Mouse (Mus musculus) forebrain, embryonic 12.5 days (tissue): Measurements from ENCODE around the gene Rnf25. TPM values are rescaled to one million over a fixed set of nuclear protein-coding genes. Genes with fewer than 3 reads are reported as not detected.
A peak's percentile ranks its signal among the peaks of the same experiment; 100 is the strongest.

Experiments used
- ATAC-seq: fragments of 200-750 bp; cut with Nextera tagmentation; 2 replicates; pipeline ENCODE4 v1.8.0; 2017; ENCODE audit warnings: moderate TSS enrichment; ENCODE audit not compliant: low FRiP score
- H3K27ac ChIP-seq: fragments of 300-500 bp; sonication (generic); 2 replicates; pipeline ENCODE4 v1.5.1; 2016; ENCODE audit warnings: mild to moderate bottlenecking
- H3K27me3 ChIP-seq: fragments of 300-500 bp; sonication (generic); 2 replicates; pipeline ENCODE4 v1.6.1; 2016; ENCODE audit warnings: mild to moderate bottlenecking
- H3K36me3 ChIP-seq: fragments of 300-500 bp; sonication (generic); replicated peaks from 2 replicates; pipeline ENCODE4 v1.6.1; 2016; ENCODE audit warnings: mild to moderate bottlenecking
- H3K4me1 ChIP-seq: fragments of 300-500 bp; sonication (generic); 2 replicates; pipeline ENCODE4 v1.6.1; 2016
- H3K4me2 ChIP-seq: fragments of 300-500 bp; sonication (generic); 2 replicates; pipeline ENCODE4 v1.6.1; 2016; ENCODE audit warnings: mild to moderate bottlenecking, moderate library complexity
- H3K4me3 ChIP-seq: fragments of 300-500 bp; sonication (generic); replicated peaks from 2 replicates; pipeline ENCODE4 v1.5.1; 2016; ENCODE audit warnings: mild to moderate bottlenecking
- H3K9ac ChIP-seq: fragments of 300-500 bp; sonication (generic); 2 replicates; pipeline ENCODE4 v1.6.1; 2016; ENCODE audit warnings: mild to moderate bottlenecking
- H3K9me3 ChIP-seq: fragments of 300-500 bp; sonication (generic); 2 replicates; pipeline ENCODE4 v1.6.1; 2016
- WGBS: fragments of 180-500 bp; shearing (Covaris S2); methylation state at CpG from one replicate; pipeline ENCODE4 v1.1.7; 2016; 5-methylcytosine and 5-hydroxymethylcytosine counted together
- microRNA-seq: library from miRNA; unstranded; fragments of <30 nt; microRNA quantifications from one replicate; pipeline ENCODE4, GENCODE M21; 2017
- polyA plus RNA-seq: library from polyadenylated mRNA; unstranded; fragments of >200 nt; fragmentation: Nextera tagmentation; extraction: Ambion mirVana; gene quantifications from 2 replicates; pipeline ENCODE4 v1.2.1, GENCODE M21; 2016

Gene Rnf25
- polyA plus RNA-seq, 1 experiment from 2014 or later = 30.7 TPM

DNA sequence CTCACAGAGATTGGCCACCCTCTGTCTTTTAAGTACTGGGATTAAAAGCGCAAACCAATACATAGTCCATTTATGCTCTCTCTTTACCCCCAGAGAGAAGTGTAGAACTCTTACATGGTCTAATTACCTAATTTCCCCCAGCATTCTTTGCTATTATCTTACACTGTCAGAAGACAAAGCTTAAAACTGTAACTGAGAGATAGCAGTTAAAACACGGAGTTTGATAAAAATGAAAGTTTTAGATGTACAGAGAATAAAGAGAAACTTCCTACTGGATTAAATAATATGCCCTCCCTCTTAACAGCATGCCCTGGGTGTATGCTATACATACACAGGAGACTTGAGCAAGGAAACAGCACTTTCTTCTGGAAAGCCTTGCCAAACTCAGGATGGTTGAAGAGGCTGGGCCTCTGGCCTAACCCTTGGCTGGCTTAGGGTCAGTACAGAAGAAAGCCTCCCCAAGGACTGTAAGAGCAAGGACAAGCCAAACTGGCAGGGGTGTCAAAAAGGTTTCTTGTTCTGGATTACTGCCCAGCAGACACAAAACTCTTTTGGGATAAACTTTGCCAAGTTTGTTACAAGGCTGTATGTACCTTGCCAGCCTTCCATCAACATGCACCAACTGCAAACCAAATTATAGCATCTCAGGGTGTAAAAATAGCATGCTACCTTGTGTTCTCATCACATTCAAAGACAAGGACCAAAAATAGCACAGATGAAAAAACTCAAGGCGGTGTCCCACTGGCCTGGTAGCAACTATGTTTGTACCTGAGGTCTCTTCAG lies 16.4 kb downstream of the Rnf25 start:
- Histone ChIP-seq H3K4me2 (no peak overlapping the region), H3K9ac (no peak overlapping the region), H3K27ac (no peak overlapping the region), H3K4me1 (peaks cover 26% of the 10 kb centered on the region), H3K9me3 (no peaks in the 10 kb centered on the region), H3K4me3 (no peak overlapping the region), H3K36me3 (peaks cover 13% of the 10 kb centered on the region), H3K27me3 (no peaks in the 10 kb centered on the region)
- no peak for ATAC-seq
- 89% methylated on average over 3 of the region's 3 CpGs for WGBS

DNA sequence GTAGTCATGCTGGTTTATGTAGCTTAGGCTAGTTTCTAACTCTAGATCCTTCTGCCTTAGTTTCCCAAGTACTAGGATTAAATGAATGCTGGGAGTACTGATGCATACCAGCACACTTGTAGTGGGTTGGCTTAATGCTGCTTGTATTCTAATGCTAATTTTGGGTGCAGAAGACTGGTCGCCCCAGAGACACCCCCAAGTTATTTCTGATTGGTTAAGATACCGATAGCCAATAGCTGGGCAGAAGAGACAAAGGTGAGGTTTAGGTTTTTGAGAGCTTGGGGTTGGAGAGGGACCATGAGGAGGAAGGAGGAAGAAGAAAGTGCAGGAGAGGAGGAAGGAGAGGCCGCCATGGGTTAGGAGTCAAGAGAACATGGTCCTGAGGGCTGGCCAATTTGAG lies 18.6 kb downstream of the Rnf25 start:
- WGBS = 71% methylated on average over 3 of the region's 3 CpGs
- Histone ChIP-seq H3K4me3 (no peak overlapping the region), H3K36me3 (peaks cover 33% of the 10 kb centered on the region), H3K4me2 (no peak overlapping the region), H3K9ac (no peak overlapping the region), H3K27me3 (no peaks in the 10 kb centered on the region), H3K9me3 (no peaks in the 10 kb centered on the region), H3K27ac (no peak overlapping the region), H3K4me1 (peaks cover 17% of the 10 kb centered on the region)
- ATAC-seq = no peak

DNA sequence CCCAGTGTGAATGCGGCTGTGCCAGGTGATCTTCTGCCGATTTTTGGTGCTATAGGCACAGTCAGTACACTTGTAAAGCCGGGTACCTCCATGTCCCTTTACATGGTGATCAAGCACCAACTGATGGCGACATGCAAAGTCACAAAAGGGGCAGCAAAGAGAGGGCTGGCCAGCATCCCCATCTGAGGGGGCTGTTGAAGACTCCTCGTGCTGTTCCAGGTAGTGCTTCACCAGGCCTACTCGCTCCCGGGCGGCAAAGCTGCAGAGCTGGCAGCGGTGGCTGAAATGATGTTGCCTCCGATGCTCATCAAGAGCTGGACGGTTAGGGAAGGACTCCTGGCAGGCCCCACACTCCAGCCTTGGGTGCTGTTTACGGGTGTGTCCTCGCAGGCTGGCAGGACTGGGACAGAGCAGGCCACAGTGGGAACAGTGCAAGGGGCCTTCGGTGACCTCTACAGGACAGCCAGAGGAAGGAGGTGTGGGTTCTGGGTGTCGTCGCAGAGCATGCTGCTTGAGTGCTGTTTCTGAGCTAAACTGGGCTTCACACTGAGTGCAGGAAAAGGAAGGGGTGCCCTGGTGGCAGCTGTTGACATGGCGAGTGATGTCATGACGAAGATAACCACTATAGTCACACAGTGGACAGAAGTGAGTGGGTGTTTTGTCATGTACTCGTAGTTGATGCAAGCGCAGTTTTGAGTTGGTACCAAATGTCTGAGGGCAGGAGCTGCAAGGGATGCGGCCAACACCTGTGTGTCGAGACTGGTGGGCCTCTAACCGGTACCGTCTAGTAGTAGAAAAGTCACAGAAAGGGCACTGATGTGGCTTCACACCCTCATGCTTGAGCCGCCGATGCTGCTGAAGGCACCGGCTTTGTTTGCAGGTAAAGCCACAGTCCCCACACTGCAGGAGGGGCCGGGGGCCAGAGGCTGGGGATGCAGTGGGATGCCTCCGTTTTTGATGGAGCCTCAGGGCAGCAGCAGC lies 31.2 kb downstream of the Rnf25 start:
- H3K4me1 ChIP-seq = no peaks in the 10 kb centered on the region
- H3K4me3 ChIP-seq = no peak overlapping the region
- no peak for ATAC-seq
- no peak overlapping the region for H3K4me2 ChIP-seq
- WGBS = 92% methylated on average over 29 of the region's 29 CpGs
- no peak overlapping the region for H3K27ac ChIP-seq
- H3K36me3 ChIP-seq = peaks cover 90% of the 10 kb centered on the region
- H3K9ac ChIP-seq = no peak overlapping the region
- H3K27me3 ChIP-seq = no peaks in the 10 kb centered on the region
- H3K9me3 ChIP-seq = no peaks in the 10 kb centered on the region

DNA sequence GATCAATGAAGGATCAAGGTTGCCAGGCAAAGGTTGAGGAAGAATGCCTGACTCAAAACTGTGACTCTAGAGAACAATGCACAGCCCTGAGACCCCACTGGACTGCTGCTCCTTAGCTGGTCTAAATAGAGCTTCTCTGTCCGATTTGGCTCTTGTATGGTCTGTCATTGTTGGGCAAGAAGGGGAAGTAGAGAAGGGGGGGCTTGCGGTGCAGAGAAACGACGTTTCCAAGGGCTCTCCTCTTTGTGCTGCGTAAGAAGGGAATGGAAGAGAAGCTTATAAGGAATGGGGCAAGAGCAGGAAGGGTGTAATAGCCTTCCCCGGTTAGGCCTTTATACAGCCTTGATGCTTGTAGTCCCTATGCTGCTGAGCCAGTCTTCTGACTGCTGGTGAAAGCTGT lies 35.4 kb downstream of the Rnf25 start:
- Histone ChIP-seq H3K9me3 (no peaks in the 10 kb centered on the region), H3K9ac (no peak overlapping the region), H3K36me3 (peaks cover 68% of the 10 kb centered on the region), H3K4me1 (no peaks in the 10 kb centered on the region), H3K4me2 (no peak overlapping the region), H3K27ac (no peak overlapping the region), H3K4me3 (no peak overlapping the region), H3K27me3 (no peaks in the 10 kb centered on the region)
- ATAC-seq = no peak
- WGBS = 83% methylated on average over 6 of the region's 6 CpGs

DNA sequence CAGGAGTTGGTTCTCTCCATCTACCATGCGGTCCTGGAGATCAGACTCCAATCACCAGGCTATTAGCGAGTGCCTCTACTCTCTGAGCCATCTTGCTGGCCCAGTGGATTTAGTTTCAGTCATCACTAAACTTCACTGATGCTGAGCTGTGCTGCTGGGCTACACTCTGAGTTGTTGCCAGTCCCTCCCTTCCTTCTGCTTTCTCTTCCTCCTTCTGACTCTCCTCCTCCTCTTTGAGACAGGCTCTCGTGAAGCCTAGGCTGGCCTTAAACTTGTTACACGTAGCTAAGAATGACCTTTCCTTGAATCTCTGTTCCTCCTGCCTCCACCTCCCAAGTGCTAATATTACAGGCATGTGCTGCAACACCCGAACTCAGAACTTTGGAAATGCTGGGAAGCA lies 42.1 kb downstream of the Rnf25 start:
- Histone ChIP-seq H3K4me2 (no peak overlapping the region), H3K36me3 (peaks cover 7% of the 10 kb centered on the region; the same call in 1 of the 2 replicates), H3K9ac (no peak overlapping the region), H3K9me3 (no peaks in the 10 kb centered on the region), H3K27ac (no peak overlapping the region), H3K4me1 (no peaks in the 10 kb centered on the region), H3K27me3 (no peaks in the 10 kb centered on the region), H3K4me3 (no peak overlapping the region)
- WGBS = 90% methylated on average over 5 of the region's 5 CpGs
- ATAC-seq = no peak

DNA sequence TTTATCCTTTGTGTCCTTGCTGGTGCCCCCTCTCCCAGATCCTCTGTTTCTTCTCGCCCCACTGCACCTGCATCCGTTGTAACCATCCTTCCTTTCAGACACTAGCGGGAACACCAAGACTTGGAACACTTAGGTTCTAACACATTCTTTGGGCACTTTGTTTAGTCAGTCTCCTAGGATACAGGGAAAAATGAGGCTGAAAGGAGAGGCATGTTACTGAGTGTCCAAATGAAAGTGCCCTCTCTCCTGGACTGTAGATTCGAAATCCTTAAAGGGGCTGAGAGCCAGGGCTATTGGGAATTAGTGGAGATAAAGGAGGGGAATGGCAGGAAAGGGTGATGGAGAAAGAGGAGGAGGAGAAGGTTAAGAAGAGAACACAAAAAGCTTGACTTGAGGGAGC lies 57.0 kb downstream of the Rnf25 start, which contains the start of gene Usp37:
Gene Usp37, minus strand, starts transcription at position 101 of the 400 bp plus-strand sequence.
- H3K4me2 ChIP-seq = no peak within 1 kb of the TSS
- no peak within 1 kb of the TSS for H3K4me3 ChIP-seq
- no peak within 1 kb of the TSS for H3K27ac ChIP-seq
- no peaks in the 10 kb centered on the region for H3K36me3 ChIP-seq
- H3K4me1 ChIP-seq = peaks cover 17% of the 10 kb centered on the region
- H3K9ac ChIP-seq = 0 out of 2 replicates have a peak within 1 kb of the TSS, but pooled peaks have one; percentile 40
- 44% methylated on average over 4 of the region's 4 CpGs for WGBS
- no peak for ATAC-seq
- H3K9me3 ChIP-seq = no peaks in the 10 kb centered on the region
- H3K27me3 ChIP-seq = no peaks in the 10 kb centered on the region

Small RNA genes within 50 kb of the gene (microRNA-seq; reads per million reads assigned to microRNA genes)
- not detected for gene Gm25035

Other genes starting within 250 kb of the Rnf25 start
- 0.60 and 1.1 TPM in 2 replicates for gene Catip, start 239.3 kb downstream of the Rnf25 start, polyA plus RNA-seq
- gene Slc11a1, start 226.2 kb downstream of the Rnf25 start, polyA plus RNA-seq = 1.3 and 1.7 TPM in 2 replicates
- 33.1 and 33.3 TPM in 2 replicates for gene Ctdsp1, start 209.9 kb downstream of the Rnf25 start, polyA plus RNA-seq
- 0.29 and 0.32 TPM in 2 replicates for gene Vil1, start 192.0 kb downstream of the Rnf25 start, polyA plus RNA-seq
- gene Cnot9, start 95.3 kb downstream of the Rnf25 start, polyA plus RNA-seq = 77.5 and 84.2 TPM in 2 replicates
- gene Plcd4, start 58.5 kb downstream of the Rnf25 start, polyA plus RNA-seq = 0.98 and 1.1 TPM in 2 replicates
- 44.2 and 48.1 TPM in 2 replicates for gene Usp37, start 57.1 kb downstream of the Rnf25 start, polyA plus RNA-seq
- 10.6 and 10.8 TPM in 2 replicates for gene Zfp142, start 13.2 kb downstream of the Rnf25 start, polyA plus RNA-seq
- 18.3 and 18.5 TPM in 2 replicates for gene Bcs1l, start 13.1 kb downstream of the Rnf25 start, polyA plus RNA-seq
- gene Stk36, start within 50 bp of the Rnf25 start, polyA plus RNA-seq = 26.7 and 27.7 TPM in 2 replicates
- 48.6 and 53.0 TPM in 2 replicates for gene Ttll4, start 60.3 kb upstream of the Rnf25 start, polyA plus RNA-seq
- 3.0 and 3.3 TPM in 2 replicates for gene Cyp27a1, start 112.2 kb upstream of the Rnf25 start, polyA plus RNA-seq
- gene Prkag3, start 147.8 kb upstream of the Rnf25 start, polyA plus RNA-seq = not detected in 2 replicates
- gene Wnt6, start 170.5 kb upstream of the Rnf25 start, polyA plus RNA-seq = 3.3 and 4.5 TPM in 2 replicates
- 1.00 and 2.0 TPM in 2 replicates for gene Wnt10a, start 190.1 kb upstream of the Rnf25 start, polyA plus RNA-seq